Mouse (Mus musculus): ENCODE results near the gene Trim62.
A peak's percentile ranks its signal among the peaks of the same experiment; 100 is the strongest.

Gene Trim62

DNA sequence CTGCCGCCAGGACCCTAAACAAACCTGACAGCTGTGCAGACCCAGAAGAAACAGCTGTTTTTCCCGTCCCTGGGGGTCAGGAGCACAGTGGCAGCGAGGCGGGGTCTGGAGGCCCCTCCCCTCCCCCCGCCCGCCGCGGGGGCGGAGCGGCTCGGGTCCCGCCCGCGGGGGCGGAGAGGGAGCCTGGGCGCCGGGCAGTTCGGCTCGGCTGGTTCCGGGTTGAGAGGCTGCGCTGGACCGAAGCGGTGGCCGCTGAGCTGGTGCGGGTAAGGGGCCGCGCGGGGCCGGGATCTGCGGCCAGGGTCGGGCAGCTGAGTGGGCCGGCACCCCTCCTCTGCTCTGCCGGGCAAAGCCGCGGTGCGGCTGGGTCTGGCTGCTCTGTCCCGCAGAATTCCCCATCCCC, at the start of gene Trim62:
Trim62 (plus strand) TSS at position 202 of the 403 bp plus-strand sequence.
- DNase-seq (ENCODE audit: low read depth, low spot score), result peak; percentile 78

DNA sequence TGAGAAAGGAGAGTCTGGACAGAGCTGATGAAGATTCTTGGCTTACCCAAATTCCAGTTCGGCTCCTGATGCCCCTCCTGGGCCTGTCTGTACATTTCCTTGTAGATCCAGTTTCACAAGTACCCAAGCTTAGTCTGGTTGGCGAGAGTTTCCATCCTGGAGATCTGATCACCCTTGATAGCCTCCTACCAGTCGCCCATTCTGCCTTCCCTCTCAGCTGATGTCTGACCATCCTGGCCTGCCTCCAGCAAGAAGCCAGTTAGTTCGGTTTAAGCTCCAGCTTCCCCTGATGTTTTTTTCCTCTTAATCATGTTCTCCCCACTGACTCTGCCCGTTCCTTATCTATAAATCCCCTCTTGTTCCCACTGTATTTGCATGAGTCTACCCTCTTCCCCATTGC, 45.2 kb upstream of the Trim62 start:
- no peak for DNase-seq (ENCODE audit: low read depth, low spot score)

DNA sequence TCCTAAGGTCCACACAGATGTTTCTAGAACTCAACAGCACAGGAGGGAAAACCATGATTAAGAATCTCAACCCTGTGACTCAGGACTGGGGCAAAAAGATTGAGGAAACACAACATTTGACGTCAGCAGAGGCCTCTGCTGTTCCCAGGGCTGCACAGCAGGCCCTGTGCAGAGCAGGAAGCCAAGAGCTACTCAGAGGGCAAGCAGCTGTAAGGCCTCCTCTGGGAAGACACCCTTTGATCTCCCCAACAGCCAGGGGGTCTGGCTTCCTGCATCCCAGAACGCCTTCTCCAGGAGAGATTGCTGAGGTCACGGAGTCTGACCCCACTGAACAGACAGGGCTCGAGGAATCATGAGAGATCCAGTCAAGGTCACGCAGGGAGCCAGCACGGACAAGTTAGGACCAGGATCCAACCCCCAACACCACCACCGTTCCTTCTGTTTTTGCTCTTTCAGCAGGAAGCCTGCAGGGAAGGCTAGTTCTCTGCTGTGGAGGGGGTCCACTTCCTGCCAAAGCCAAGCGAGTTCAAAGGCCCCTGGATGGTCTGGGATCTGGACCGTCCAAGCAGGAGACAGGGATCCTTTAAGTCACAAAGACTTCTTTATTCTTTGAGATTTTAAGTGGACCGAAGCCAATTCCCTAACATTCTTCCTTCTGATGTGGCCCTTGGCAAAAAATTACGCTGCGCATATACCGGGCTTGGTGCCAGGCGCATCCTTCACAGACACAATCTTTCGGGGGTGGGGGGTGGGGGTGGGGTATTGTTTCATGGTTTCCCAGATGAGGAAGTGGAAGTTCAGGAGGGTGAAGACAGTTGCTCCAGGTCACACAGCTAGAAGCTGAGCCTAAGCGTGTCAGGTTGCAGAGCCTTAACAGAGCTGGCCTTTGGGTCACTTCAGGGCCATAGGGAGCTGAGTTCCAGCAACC, 43.3 kb upstream of the Trim62 start:
- no peak for DNase-seq (ENCODE audit: low read depth, low spot score)

DNA sequence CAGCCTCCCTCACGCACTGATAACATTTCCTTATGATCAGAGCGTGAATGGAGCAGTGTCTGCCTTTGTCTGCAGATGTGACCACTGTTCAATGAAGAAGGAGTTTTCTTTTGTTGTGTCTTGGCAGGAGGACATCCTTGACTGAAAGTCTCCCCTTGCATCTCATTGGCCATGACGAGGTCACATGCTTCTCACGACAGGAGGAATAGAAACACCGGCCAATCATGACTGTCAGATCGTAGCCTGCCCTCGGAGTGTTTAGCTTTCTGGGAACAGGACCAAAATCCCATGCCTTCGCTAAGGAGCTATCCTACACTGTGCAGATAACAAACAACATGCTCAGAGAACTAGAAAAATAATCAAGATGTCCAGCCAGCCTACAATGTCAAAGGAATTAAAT, 42.1 kb upstream of the Trim62 start:
- no peak for DNase-seq (ENCODE audit: low read depth, low spot score)

DNA sequence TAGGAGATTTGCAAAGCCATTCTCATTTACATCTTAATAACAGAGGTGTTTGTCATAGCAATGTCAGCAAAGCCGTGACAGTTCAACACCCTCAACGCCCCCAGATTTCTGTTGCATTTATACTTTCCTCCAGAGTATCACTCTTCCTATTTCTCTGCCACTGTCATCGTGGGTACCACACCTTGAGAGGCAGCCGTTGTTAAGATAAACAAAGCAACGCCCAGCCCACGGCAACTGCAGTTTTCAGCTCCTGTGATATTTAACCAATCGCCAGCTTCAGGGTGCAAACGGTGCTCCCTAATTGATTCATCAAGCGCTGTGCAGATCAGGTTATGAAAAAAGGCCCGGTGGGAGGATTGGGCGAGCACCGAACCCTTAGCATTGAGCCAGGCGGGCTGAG, 38.8 kb upstream of the Trim62 start:
- peak; percentile 44 for DNase-seq (ENCODE audit: low read depth, low spot score)

DNA sequence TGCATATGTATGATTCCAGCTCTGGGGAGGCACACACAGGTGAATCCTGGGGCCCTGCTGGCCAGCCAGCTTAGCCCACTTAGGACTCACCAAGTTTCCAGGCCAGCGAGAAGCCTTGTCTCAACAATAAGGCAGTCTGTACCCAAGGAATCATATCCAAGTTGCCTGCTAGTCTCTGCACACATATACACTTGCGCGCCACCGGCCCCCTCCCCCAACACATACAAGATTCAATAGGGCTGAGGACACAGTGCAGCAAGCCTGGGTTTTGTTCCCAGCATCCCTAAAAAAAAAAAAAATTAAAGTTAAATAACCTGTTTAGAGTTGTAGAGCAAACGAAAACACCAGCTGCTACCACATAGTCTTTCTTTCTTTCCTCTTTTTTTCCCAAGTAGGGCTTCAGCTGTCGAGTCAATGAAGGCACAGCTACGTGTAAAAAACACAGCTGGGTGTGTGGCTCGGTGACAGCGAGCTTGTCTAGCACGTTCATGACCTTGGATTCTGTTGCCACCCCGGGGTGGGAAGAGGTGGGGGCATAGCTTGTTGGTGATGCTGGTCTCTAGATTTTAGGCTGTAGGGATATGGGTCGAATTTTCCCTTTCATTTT, 37.9 kb upstream of the Trim62 start:
- DNase-seq (ENCODE audit: low read depth, low spot score), result no peak

DNA sequence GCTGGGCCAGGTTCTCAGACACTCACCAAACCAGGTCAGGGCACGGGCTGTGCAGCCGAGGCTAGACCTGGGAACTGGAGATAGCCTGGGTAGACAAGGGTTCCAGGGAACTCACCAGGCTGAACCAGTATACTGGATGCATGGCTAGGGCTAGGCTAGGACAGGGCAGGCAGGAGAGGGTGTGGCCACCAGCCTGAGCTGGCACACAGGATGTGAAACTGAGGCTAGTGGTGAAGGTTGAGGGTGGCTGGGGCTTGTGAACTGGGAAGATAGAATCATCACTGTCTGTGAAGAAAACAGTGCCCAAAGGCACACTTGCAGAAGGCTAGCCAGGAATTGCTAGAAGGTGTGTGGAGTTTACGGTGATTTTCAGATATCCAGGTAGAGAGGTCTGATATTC, 34.4 kb upstream of the Trim62 start:
- DNase-seq (ENCODE audit: low read depth, low spot score), result peak; percentile 19

DNA sequence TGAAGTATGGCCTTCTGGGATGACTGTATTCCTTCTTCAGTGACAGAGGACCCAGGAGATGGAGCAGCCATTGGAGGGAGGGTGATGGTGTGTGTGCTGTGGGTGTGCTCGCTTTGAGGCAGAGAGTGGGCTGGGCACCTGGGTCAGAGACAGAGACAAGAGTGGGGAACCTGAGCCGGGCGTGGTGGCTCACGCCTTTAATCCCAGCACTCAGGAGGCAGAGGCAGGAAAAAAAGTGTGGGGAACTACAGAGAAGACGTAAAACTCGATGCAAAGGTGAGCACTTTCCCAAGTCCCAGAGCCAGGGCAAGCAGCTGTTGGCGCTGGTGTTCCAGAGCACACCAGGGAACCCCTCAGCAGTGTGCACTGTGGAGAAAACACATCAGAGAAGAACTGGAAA, 33.7 kb upstream of the Trim62 start:
- no peak for DNase-seq (ENCODE audit: low read depth, low spot score)

DNA sequence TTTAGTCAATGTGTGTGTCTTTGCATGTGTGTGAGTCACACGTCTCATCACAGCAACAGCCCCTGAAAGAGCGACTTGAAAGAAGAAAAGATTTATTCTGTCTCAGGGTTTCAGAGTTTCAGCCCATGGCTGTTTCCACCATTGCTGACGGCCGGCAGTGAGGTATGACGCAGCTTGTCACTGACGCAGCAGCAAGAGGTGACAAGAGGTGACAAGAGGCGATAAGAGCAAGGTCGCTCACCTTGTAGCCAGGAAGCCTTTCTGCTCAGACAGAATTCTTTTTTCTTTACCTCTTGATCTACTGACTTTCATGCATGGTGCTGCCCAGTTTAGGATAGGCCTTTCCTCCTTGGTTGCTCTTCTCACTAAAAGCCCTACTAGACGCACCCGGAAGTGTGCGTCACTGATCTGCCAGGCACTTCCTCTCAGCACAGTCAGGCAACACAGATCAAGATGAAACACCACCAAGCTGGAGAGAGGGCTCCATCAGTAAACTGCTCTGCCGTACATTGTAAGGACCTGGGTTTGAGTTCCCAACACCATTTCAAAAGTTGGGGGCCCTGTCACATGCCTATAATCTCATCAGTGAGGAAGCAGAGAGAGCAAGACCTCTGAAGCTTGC, 31.0 kb upstream of the Trim62 start:
- DNase-seq (ENCODE audit: low read depth, low spot score), result no peak

DNA sequence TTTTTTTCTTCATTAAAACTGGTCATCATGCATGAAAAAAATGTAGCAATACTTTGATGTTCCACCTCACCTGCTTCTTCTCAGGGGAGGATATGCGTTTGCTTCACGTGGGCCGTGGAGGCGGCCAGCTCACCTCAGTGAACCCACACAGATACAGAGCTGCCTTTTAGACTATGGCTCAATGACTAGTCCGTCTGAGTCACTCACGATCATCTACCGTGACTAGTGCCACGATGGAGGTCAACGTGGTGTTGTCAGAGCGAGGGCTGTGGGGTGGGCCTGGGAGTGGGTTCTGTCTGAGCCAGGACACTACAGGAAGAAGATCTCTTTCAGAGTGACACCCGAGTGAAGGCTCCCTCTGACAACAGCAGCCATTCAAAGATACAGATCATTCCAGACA, 30.3 kb upstream of the Trim62 start:
- DNase-seq (ENCODE audit: low read depth, low spot score), result no peak

DNA sequence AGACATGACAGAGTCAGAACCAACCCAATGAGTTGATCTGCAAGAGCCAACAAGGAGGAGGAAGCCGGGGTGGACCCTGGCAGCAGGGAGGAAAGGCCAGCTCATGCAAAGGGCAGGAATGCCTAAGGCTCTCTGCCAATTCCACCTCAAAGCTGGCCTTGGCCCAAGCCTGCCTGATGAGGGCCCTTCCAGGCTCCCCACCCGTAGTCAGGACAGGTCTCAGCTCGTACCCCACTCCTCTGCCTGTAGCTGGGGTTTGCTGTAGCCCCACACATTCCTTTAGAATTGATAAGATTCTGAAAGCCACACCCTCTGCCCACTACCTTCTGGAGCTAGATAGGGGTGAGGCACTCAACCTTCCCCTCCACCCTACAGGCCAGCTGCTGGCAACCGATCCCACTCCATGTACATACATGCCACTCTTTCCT, 27.8 kb upstream of the Trim62 start:
- no peak for DNase-seq (ENCODE audit: low read depth, low spot score)

DNA sequence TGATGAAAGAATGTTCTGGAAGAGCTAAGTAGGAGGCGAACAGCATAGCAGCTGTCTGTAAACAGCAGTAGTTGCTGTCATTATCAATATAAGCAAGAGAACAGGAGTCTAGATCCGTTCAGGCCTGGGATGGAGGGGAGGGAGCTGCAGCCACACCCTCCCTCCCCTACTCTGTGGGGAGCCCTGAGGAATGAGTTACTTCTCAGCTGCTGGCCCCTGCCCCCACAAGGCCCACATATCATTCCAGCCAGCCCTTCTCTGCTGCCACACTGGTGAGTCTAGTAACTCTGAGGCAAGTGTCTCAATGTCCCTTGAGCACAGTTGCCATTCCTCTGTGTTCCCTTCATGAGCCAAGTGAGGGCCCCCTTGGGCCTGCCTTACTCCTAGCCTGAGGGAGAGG, 26.2 kb upstream of the Trim62 start:
- DNase-seq (ENCODE audit: low read depth, low spot score), result no peak

DNA sequence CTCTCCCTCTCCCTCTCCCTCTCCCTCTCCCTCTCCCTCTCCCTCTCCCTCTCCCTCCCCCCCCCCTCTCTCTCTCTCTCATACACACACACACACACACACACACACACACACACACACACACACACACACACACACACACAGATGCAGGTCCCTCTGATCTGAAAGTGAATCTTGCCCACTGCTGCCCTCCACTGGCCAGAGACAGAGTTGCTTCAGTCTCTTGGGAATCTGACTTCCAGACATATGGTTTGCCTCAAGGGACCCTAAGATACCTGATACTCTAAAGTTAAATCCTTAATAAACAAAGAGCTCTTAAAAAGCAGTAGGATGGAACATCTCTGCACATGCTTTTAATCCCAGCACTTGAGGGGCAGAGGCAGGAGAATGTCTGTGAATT, 25.2 kb upstream of the Trim62 start:
- peak; percentile 73 for DNase-seq (ENCODE audit: low read depth, low spot score)

DNA sequence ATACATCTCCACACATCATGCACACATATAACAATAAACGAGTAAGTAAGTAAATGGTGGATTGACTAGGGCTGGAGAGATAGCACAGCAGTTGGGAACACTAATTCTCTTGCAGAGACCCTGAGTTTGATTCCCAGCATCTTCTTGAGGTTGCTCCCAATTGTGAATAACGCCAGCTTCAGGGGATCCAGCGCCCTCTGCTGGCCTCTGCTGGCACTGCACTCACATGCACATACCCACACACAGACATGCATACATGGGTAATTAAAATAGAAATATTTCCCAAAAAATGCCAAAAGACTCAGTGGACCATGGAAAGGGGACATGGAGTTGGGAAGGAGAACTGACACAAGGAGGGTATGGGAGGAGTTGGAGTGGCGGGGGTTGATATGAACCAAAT, 24.5 kb upstream of the Trim62 start:
- DNase-seq (ENCODE audit: low read depth, low spot score), result peak; percentile 19

DNA sequence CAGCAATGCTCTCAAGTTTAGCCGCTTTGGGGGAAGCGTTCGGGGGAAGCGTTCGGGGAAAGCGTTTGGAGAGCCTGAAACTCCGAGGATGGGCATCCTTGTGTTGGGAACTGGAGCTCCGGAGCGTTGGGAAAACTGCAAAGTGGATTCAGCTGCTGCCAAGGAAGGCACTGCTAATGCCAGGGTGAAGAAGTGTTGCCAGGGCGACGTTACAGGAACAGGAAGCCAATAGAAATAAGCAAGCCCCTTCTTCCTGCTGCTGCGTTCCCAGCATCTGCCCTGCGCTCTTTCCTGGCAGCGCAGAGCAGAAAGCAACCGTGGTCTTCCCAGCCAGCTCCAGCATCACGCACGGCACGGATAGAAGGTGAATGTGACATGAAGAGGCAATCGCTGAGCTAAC, 10.4 kb upstream of the Trim62 start:
- no peak for DNase-seq (ENCODE audit: low read depth, low spot score)

DNA sequence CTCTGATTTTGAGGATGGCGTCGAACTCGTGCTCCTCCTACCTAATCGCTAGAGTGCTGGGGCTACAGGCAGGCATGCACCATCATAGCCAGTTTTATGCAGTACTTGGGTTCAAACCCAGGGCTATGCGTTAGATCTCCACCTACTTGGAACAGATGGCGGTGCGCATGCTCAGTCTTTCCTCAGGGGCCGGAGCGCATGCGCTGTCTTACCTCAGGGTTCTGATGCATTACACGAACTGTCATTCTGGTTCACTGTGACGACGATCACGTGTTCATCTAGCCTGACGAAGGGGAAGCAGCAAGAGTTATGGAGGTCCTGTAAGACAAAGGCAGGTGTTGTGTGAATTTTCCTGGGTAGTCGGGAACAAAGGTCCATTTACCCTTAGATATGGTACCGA, 9.3 kb upstream of the Trim62 start:
- DNase-seq (ENCODE audit: low read depth, low spot score), result no peak

DNA sequence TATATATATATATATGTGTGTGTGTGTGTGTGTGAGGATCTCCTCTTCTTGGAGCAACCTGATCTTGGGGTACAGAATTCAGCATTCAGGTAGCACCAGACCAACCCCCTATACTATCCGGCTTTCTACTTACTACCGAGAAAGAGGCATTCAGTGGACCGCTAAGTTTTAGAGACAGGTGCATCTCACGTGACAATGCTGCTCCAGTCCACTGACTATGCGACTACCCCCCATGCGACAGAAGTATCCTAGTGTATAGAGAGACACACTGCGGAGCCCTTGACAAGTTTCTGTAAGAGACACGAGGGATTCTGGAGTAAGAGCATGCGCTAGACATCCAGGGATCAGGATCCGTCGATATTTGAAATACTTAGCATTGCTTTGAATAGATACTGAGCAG, 7.9 kb upstream of the Trim62 start:
- DNase-seq (ENCODE audit: low read depth, low spot score), result no peak

DNA sequence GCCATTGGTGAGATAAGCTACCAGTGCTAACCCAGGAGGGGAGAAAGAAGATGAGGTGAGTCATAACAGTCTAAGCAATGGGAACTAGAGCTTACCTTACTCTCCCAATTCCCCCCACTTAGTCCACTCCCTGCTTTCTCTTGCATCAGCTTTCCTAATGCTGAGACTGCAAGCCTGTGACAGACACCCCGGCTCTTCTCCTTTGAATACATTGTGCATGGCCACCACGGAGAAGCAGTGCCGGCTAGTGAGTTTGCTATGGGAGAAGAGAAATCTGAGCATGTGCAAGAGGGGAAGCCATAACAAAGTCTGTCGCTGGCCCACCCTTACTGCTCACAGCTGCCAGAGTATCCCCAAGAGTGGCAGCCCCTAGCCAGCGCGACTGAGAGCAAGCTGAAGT, 5.9 kb upstream of the Trim62 start:
- no peak for DNase-seq (ENCODE audit: low read depth, low spot score)

DNA sequence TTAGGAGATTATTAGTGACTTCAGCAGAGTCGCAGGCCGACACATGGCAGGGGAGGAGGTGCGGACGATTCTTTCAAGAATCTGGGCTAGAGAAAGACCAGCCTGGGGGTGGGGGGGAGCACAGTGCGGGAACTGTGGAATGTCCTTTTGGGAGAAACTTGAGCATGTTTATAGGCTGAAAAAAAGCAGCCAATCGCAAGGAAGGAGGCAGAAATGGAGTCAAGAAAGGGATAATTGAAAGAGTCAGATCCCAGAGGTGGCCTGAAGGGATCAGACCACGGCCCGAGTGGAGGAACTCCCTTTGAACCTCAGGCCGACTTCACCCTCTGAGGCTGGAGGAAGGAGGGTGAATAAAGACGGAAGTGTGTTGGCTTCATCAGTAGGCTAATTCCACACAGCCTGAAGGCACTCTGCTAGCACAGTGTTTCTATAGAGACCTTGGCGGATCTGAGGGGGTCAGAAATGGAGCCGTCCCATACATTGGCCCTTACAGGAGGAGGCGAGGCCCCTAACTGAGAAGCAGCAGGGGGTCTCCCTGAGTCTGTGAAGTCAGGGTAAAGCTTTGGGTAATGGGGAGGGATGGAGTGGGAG, 4.4 kb upstream of the Trim62 start:
- no peak for DNase-seq (ENCODE audit: low read depth, low spot score)

DNA sequence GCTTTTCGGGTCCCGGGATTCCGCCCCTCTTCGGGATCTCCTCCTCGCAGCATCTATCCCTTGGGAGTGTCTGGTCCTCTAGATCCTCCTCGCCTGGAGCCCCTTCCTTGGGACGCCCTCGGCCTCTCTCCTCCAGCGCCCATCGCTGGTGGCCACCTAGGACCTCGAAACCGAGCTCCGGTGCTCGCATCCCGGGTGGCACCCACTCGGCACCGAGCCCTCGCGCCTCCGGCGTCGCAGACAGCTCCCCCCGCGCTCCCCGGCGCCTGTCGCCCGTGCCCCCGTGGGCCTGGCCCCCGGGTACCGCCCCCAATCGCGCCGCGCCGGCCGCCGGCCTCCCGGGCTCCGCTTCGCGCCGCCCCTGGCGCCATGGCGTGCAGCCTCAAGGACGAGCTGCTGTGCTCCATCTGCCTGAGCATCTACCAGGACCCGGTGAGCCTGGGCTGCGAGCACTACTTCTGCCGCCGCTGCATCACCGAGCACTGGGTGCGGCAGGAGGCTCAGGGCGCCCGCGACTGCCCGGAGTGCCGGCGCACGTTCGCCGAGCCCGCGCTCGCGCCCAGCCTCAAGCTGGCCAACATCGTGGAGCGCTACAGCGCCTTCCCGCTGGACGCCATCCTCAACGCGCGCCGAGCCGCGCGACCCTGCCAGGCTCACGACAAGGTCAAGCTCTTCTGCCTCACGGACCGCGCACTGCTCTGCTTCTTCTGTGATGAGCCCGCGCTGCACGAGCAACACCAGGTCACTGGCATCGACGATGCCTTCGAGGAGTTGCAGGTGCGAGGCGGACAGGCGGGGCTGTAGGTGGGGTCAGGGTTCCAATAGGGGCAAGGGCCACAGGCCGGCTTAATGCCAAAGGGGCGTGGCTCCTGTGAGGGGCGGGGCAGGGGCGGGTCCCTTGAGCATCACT, 676 bp downstream of the Trim62 start:
- peak; percentile 73 for DNase-seq (ENCODE audit: low read depth, low spot score)

DNA sequence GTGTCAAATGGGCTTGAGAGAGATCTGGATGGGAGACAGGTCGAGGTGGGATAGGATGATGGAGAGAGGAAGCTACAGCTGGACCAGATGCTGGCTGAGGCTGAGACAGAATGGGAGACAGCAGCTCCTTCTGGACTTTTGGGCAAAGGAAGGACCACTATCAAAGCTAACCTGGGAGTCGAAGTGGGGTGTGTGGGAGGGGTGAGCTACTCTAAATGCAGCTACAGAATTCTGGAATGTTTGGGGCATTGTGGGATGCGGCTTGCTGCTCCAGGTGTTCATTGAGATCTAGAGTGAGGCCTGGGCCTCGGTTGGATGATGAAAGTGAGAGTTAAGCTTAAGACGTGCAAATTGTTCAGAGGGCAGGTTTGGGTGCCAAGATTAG, 1.3 kb downstream of the Trim62 start:
- DNase-seq (ENCODE audit: low read depth, low spot score), result no peak

All from CD4-positive helper T cell, adult 2 months (primary cell).